Mouse (Mus musculus) midbrain, embryonic 10.5 days (tissue): Measurements from ENCODE around the gene Unc45a. TPM values are rescaled to one million over a fixed set of nuclear protein-coding genes. Genes with fewer than 3 reads are reported as not detected.

Source experiments
- DNase-seq: peaks from one replicate; pipeline ENCODE4 v3.0.0-alpha.2; 2017; ENCODE audit warnings: low spot score
- H3K27ac ChIP-seq: fragments of 300-500 bp; sonication (generic); replicated peaks from 2 replicates; pipeline ENCODE4 v1.5.1; 2016; ENCODE audit warnings: mild to moderate bottlenecking
- H3K27me3 ChIP-seq: fragments of 300-500 bp; sonication (generic); 2 replicates; pipeline ENCODE4 v1.6.1; 2016; ENCODE audit warnings: low read depth, mild to moderate bottlenecking; ENCODE audit not compliant: poor library complexity, severe bottlenecking
- H3K36me3 ChIP-seq: fragments of 300-500 bp; sonication (generic); 2 replicates; pipeline ENCODE4 v1.6.1; 2016; ENCODE audit warnings: mild to moderate bottlenecking, moderate library complexity
- H3K4me1 ChIP-seq: fragments of 300-500 bp; sonication (generic); 2 replicates; pipeline ENCODE4 v1.6.1; 2016
- H3K4me3 ChIP-seq: fragments of 300-500 bp; sonication (generic); 2 replicates; pipeline ENCODE4 v1.5.1; 2016; ENCODE audit warnings: mild to moderate bottlenecking, moderate library complexity
- H3K9me3 ChIP-seq: fragments of 300-500 bp; sonication (generic); replicated peaks from 2 replicates; pipeline ENCODE4 v1.6.1; 2016; ENCODE audit warnings: mild to moderate bottlenecking
- WGBS: fragments of 180-500 bp; shearing (Covaris S2); methylation state at CpG from one replicate; pipeline ENCODE4 v1.1.7; 2016; 5-methylcytosine and 5-hydroxymethylcytosine counted together
- polyA plus RNA-seq: library from polyadenylated mRNA; unstranded; fragments of >200 nt; fragmentation: Nextera tagmentation; extraction: Ambion mirVana; gene quantifications from 2 replicates; pipeline ENCODE4 v1.2.1, GENCODE M21; 2016

Gene Unc45a
- polyA plus RNA-seq, 1 experiment from 2014 or later, result 42.3 TPM

DNA sequence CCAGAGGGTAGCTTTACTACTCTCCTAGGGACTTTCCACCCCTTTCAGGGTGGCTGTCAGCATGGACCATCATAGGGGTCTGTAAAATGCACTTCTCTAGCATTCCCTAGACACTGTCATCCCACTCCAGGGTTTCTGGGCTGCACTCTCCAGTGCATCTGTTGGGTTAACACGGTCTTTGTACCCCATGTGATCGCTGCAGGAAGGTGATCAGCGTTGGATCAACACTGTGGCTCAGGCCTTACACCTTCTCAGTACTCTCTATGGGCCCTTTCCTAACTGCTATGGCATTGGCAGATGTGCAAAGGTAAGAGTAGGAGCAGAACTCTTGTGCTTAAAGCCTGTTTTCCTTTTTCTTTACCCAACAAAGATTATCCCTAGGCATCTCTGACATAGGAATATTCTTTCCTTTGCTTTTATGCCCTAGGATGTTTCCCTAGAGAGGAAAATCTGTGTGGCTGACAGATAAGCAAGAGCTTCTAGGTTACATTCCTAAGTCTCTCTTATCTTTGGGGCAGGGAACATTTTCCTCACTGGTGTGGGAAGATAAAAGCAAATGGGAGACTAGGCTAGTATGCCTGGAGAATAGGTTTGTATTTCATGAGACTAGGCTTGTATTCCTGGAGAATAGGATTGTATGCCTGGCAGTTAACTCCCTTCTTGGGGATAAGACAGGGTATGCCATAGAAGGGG is 57.4 kb downstream of the Unc45a start:
- Histone ChIP-seq H3K36me3 (peaks cover 92% of the 10 kb centered on the region), H3K4me3 (no peak overlapping the region), H3K4me1 (no peaks in the 10 kb centered on the region), H3K27me3 (no peaks in the 10 kb centered on the region), H3K9me3 (no peaks in the 10 kb centered on the region), H3K27ac (no peak overlapping the region)
- WGBS, result 91% methylated on average over 3 of the region's 3 CpGs
- no peak for DNase-seq

DNA sequence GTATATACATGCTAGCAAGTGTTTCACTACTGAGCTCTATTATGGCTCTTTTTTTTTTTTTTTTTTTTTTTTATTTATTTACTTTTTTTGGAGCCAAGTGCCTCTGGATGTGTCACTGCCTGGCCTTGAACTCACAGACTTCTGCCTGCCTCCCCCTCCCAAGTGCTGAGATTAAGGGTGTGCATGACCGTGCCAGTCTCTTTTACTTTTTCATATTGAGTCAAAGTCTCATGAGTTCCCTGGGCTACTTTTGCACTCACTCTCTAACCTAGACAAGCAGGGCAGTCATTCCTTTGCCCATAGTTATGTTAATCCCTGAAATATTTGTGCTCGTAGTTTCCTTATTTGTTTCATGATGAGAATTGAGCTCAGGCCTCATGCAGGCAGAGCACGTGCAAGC is 59.2 kb downstream of the Unc45a start:
- Histone ChIP-seq H3K27me3 (no peaks in the 10 kb centered on the region), H3K4me1 (no peaks in the 10 kb centered on the region), H3K27ac (no peak overlapping the region), H3K4me3 (no peak overlapping the region), H3K36me3 (peaks cover 92% of the 10 kb centered on the region), H3K9me3 (no peaks in the 10 kb centered on the region)
- no peak for DNase-seq
- 88% methylated on average over 3 of the region's 3 CpGs for WGBS

DNA sequence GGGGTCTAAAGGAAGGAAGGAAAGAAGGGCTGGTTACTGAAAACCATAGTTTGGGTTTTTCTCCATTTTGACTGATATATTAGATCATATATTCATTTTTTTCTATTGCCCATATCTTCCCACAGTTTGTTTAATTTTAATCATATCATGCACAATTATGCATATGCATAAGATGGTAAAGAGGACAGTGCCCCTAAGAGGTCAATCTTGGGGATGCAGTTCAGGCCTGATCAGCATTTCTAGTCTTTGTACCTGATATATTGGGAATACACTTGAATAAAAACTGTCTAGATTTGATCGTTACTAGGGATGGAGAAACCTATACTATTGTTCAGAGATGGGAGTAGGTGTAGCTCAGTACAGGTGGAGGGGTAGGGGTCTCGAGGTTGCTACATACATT is 59.8 kb downstream of the Unc45a start:
- H3K9me3 ChIP-seq, result no peaks in the 10 kb centered on the region
- no peak for DNase-seq
- peaks cover 92% of the 10 kb centered on the region for H3K36me3 ChIP-seq
- no peak overlapping the region for H3K27ac ChIP-seq
- H3K4me3 ChIP-seq, result no peak overlapping the region
- 90% methylated on average over 2 of the region's 2 CpGs for WGBS
- no peaks in the 10 kb centered on the region for H3K4me1 ChIP-seq
- no peaks in the 10 kb centered on the region for H3K27me3 ChIP-seq

DNA sequence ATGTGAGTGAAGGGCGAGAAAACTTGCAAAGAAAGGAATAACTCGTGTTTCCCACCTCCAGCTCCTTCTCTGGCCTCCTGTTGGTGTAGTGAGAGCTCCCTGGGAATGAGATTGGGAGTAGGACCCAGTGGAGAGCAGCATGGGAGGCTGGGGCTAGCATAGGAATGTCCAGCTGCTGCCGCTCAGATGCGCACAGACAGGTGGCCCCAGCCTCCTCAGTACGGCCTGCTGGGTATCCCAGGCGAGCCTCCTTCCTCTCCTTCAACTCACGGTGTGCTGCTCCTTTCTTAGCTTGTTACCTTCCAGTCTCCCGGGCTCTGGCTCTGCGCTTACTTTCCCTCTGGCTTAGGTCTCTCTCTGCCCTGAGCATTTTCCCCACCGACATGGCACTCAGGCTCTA is 60.8 kb downstream of the Unc45a start:
- Histone ChIP-seq H3K36me3 (peaks cover 91% of the 10 kb centered on the region), H3K27me3 (no peaks in the 10 kb centered on the region), H3K4me3 (no peak overlapping the region), H3K9me3 (peaks cover 4% of the 10 kb centered on the region), H3K27ac (no peak overlapping the region), H3K4me1 (no peaks in the 10 kb centered on the region)
- DNase-seq, result no peak
- WGBS, result 84% methylated on average over 10 of the region's 10 CpGs

DNA sequence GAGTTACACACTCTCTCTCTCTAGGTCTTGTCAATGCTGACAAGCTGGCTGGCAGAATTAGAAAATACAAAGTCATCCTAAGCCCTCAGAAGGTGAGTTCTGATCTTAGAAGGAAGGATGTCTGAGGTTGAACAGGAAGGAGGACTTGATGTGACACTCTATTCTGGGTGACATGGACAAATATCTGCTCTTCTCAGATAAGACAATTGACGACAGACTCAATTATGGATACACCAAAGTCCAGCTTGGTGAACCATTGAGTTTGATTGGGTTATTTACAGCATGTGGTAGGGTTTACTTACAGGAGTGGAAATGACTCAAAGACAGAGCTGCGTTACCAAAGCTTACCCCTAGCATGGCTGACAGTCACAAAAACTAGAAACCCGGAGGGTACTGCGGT is 64.4 kb downstream of the Unc45a start:
- whole genome bisulfite sequencing, result 93% methylated on average over 4 of the region's 4 CpGs
- DNase-seq, result no peak
- H3K9me3 ChIP-seq, result peaks cover 22% of the 10 kb centered on the region
- H3K36me3 ChIP-seq, result peaks cover 89% of the 10 kb centered on the region
- H3K4me1 ChIP-seq, result no peaks in the 10 kb centered on the region
- no peaks in the 10 kb centered on the region for H3K27me3 ChIP-seq
- no peak overlapping the region for H3K4me3 ChIP-seq
- H3K27ac ChIP-seq, result no peak overlapping the region

Other genes with a start within 250 kb of the Unc45a start
- gene Idh2, start 225.6 kb downstream of the Unc45a start, polyA plus RNA-seq, result 428 and 429 TPM in 2 replicates
- 12.6 and 16.5 TPM in 2 replicates for gene Sema4b, start 154.2 kb downstream of the Unc45a start, polyA plus RNA-seq
- 63.3 and 77.6 TPM in 2 replicates for gene Cib1, start 108.2 kb downstream of the Unc45a start, polyA plus RNA-seq
- gene Gdpgp1, start 108.1 kb downstream of the Unc45a start, polyA plus RNA-seq, result 5.6 and 6.3 TPM in 2 replicates
- gene Ttll13, start 94.6 kb downstream of the Unc45a start, polyA plus RNA-seq, result 0.68 and 0.94 TPM in 2 replicates
- gene Ngrn, start 79.8 kb downstream of the Unc45a start, polyA plus RNA-seq, result 44.8 and 48.9 TPM in 2 replicates
- gene Vps33b, start 71.4 kb downstream of the Unc45a start, polyA plus RNA-seq, result 16.6 and 19.9 TPM in 2 replicates
- 253 and 279 TPM in 2 replicates for gene Prc1, start 46.6 kb downstream of the Unc45a start, polyA plus RNA-seq
- gene Rccd1, start 16.6 kb downstream of the Unc45a start, polyA plus RNA-seq, result 12.6 and 13.4 TPM in 2 replicates
- gene Hddc3, start 2.1 kb upstream of the Unc45a start, polyA plus RNA-seq, result 24.8 and 24.9 TPM in 2 replicates
- gene Man2a2, start 30.4 kb upstream of the Unc45a start, polyA plus RNA-seq, result 15.7 and 18.4 TPM in 2 replicates
- gene Fes, start 46.9 kb upstream of the Unc45a start, polyA plus RNA-seq, result 9.1 and 11.8 TPM in 2 replicates
- 3.0 and 3.9 TPM in 2 replicates for gene Furin, start 64.4 kb upstream of the Unc45a start, polyA plus RNA-seq
- gene Blm, start 194.1 kb upstream of the Unc45a start, polyA plus RNA-seq, result 45.2 and 49.0 TPM in 2 replicates